Mouse (Mus musculus) ES-E14 (cell line): Measurements from ENCODE around the gene Slc15a4.

Experiments
- CHD2 ChIP-seq: IDR thresholded peaks from 2 replicates; pipeline ENCODE4 v1.6.1; 2014; ENCODE audit warnings: mild to moderate bottlenecking, low read depth, low read length, inconsistent platforms
- ZC3H11A ChIP-seq: IDR thresholded peaks from 2 replicates; pipeline ENCODE4 v1.6.1; 2012; ENCODE audit warnings: low read depth, mild to moderate bottlenecking, inconsistent platforms, low read length, borderline replicate concordance
- ZNF384 ChIP-seq: IDR thresholded peaks from 2 replicates; pipeline ENCODE4 v1.6.1; 2012; ENCODE audit warnings: low read depth, low read length, inconsistent platforms

- TF ChIP-seq ZNF384, result no peak
- no peak for TF ChIP-seq CHD2
- no peak for TF ChIP-seq ZC3H11A
Observed at GRCm38 (mm10) chr5:127567165-127567741, 65.4 kb downstream of the Slc15a4 start.
